Comparison of ENCODE assay signal across 8 mouse cellular contexts in genomic region chr5:3657085-3657484, GRCm38 (mm10). TPM values are rescaled to one million over a fixed set of nuclear protein-coding genes. Genes with fewer than 3 reads are reported as not detected.
DNase-seq lines count a peak whose midpoint lies in the region; ATAC-seq and TF ChIP-seq lines count a peak whose summit lies in the region.

Gatad1 (minus strand) TSS chr5:3657185.

- H3K4me3 ChIP-seq in lung, postnatal 0 days (ENCODE audit: low read depth, low read length), result no peak within 1 kb of the TSS
- no peak within 1 kb of the TSS for H3K4me3 ChIP-seq in embryonic fibroblast, embryonic 13.5 days (ENCODE audit: insufficient read depth, low read length)
- H3K4me3 ChIP-seq in limb, embryonic 12.5 days (replicated peaks), result no peak within 1 kb of the TSS
- H3K4me3 ChIP-seq in olfactory bulb, adult 2 months (ENCODE audit: insufficient read depth, low read depth, low read length), result no peak within 1 kb of the TSS

- TF ChIP-seq CTCF in lung, postnatal 0 days (IDR thresholded peaks at IDR 0.05), result no peak
- TF ChIP-seq CTCF in embryonic fibroblast, embryonic 13.5 days (IDR thresholded peaks at IDR 0.05; ENCODE audit: borderline replicate concordance, insufficient read depth, low read length), result no peak
- TF ChIP-seq CTCF in olfactory bulb, adult 2 months (IDR thresholded peaks at IDR 0.05; ENCODE audit: insufficient read depth, low read depth, low read length), result no peak

- WGBS in lung, postnatal 0 days, result 70% methylated on average over 5 of the region's 5 CpGs
- 73% methylated on average over 5 of the region's 5 CpGs for WGBS in limb, embryonic 12.5 days
- 80% methylated on average over 5 of the region's 5 CpGs for WGBS in olfactory bulb, adult 2 months

- intact Hi-C loops in heart, postnatal 14 days (cut with DNase I), result no loop called here

- H3K9me3 ChIP-seq in lung, postnatal 0 days (ENCODE audit: low read length), result no peaks in the 10 kb centered on the region
- no peaks in the 10 kb centered on the region for H3K9me3 ChIP-seq in limb, embryonic 12.5 days

- no peaks in the 10 kb centered on the region for H3K36me3 ChIP-seq in lung, postnatal 0 days (ENCODE audit: insufficient read depth, low read length)
- no peaks in the 10 kb centered on the region for H3K36me3 ChIP-seq in limb, embryonic 12.5 days

- no peaks in the 10 kb centered on the region for H3K4me1 ChIP-seq in lung, postnatal 0 days (ENCODE audit: insufficient read depth, low read depth, low read length)
- H3K4me1 ChIP-seq in embryonic fibroblast, embryonic 13.5 days (ENCODE audit: control insufficient read depth, insufficient read depth, low read length), result no peaks in the 10 kb centered on the region
- H3K4me1 ChIP-seq in limb, embryonic 12.5 days (replicated peaks), result no peaks in the 10 kb centered on the region
- no peaks in the 10 kb centered on the region for H3K4me1 ChIP-seq in olfactory bulb, adult 2 months (ENCODE audit: control insufficient read depth, insufficient read depth, low read length)

- H3K27ac ChIP-seq in lung, postnatal 0 days (ENCODE audit: low read length), result no peak within 1 kb of the TSS
- H3K27ac ChIP-seq in embryonic fibroblast, embryonic 13.5 days (ENCODE audit: insufficient read depth, low read length), result no peak within 1 kb of the TSS
- no peak within 1 kb of the TSS for H3K27ac ChIP-seq in limb, embryonic 12.5 days
- no peak within 1 kb of the TSS for H3K27ac ChIP-seq in olfactory bulb, adult 2 months (ENCODE audit: insufficient read depth, low read depth, low read length)

- ATAC-seq in lung, postnatal 0 days, result no peak
- ATAC-seq in limb, embryonic 12.5 days (ENCODE audit: insufficient number of reproducible peaks, insufficient read depth, low FRiP score, low TSS enrichment, low read depth), result no peak

- DNase-seq in lung, postnatal 0 days (ENCODE audit: low spot score), result no peak
- DNase-seq in lung, adult 18-20 months, result no peak
- DNase-seq in heart, postnatal 14 days, result no peak
- DNase-seq in ovary, postnatal 14 days (ENCODE audit: low spot score), result no peak
- no peak for DNase-seq in cerebellum, postnatal 14 days

- no peaks in the 10 kb centered on the region for H3K27me3 ChIP-seq in lung, postnatal 0 days (replicated peaks; ENCODE audit: insufficient read depth, low read length)
- no peaks in the 10 kb centered on the region for H3K27me3 ChIP-seq in limb, embryonic 12.5 days

- TF ChIP-seq POLR2A in embryonic fibroblast, embryonic 13.5 days (IDR thresholded peaks at IDR 0.05; ENCODE audit: low read depth, low read length), result no peak
- no peak for TF ChIP-seq POLR2A in olfactory bulb, adult 2 months (IDR thresholded peaks at IDR 0.05; ENCODE audit: insufficient read depth, low read depth, low read length)

- TF ChIP-seq EP300 in lung, postnatal 0 days (IDR thresholded peaks at IDR 0.05), result no peak

- H3K9ac ChIP-seq in lung, postnatal 0 days (replicated peaks; ENCODE audit: low read depth), result no peak within 1 kb of the TSS
- no peak within 1 kb of the TSS for H3K9ac ChIP-seq in limb, embryonic 12.5 days (replicated peaks)

- no peak within 1 kb of the TSS for H3K4me2 ChIP-seq in lung, postnatal 0 days (replicated peaks; ENCODE audit: low read depth, low read length)
- H3K4me2 ChIP-seq in limb, embryonic 12.5 days, result no peak within 1 kb of the TSS

RNA-seq across cellular contexts. Expression of gene Gatad1, which starts in this region (rescaled TPM):
- polyA plus RNA-seq in lung, postnatal 0 days (2015; fragmentation: Nextera tagmentation; extraction: Ambion mirVana), result 63.3 and 63.5 TPM in 2 replicates
- polyA plus RNA-seq in embryonic fibroblast, embryonic 13.5 days (2011; ENCODE audit: insufficient read length, low read depth, missing spikeins), result 163 and 176 TPM in 2 replicates
- total RNA-seq in heart, postnatal 14 days (2021), result 10 to 100 TPM; 80.3 to 85.6 TPM
- polyA plus RNA-seq in limb, embryonic 12.5 days (2016; fragmentation: Nextera tagmentation; extraction: Ambion mirVana), result 63.5 and 71.1 TPM in 2 replicates
- polyA plus RNA-seq in olfactory bulb, adult 2 months (2012; ENCODE audit: insufficient read depth, insufficient read length, low replicate concordance, missing spikeins), result not detected in 2 replicates
